Mouse (Mus musculus) regulatory T cell (primary cell): ENCODE results near the gene Arhgap6.

Experiments used
- in situ Hi-C: fragments of 300-600 bp; cut with MboI, MseI; formaldehyde crosslinking; loops from one replicate; pipeline ENCODE4 v1.15.1; 2025; ENCODE audit warnings: high pct_unique_total_duplicates

Arhgap6 gene

DNA sequence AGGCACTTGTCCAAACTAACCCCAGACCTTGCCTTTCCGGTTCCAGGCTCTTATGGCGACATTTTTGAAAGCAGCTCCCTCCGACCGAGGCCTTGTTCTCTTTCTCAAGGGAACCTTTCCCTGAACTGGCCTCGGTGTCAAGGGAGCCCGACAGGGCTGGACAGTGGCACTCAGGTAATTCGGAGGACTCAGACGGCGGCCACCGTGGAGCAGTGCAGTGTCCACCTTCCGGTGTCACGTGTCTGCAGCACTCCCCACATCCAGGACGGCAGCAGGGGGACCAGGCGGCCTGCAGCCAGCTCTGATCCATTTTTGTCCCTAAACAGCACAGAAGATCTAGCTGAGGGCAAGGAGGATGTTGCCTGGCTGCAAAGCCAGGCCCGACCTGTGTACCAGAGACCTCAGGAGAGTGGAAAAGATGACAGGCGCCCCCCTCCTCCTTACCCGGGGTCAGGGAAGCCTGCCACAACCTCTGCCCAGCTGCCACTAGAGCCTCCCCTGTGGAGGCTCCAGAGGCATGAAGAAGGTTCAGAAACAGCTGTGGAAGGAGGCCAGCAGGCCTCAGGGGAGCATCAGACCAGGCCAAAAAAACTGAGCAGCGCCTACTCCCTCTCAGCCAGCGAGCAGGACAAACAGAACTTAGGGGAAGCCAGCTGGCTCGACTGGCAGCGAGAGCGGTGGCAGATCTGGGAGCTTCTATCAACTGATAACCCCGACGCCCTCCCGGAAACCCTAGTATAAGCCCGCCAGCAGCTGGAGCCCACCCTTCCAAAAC, 507.6 kb downstream of the Arhgap6 start:
- in situ Hi-C loops, result loop anchor here (25.0 kb wide), 1 partner anchor 640 kb away; the partner anchor contains the start of gene Msl3

- in situ Hi-C loops, result loop anchor here (25.0 kb wide), 1 partner anchor 642 kb away; the partner anchor contains the start of gene Msl3
Observed at GRCm38 (mm10) chrX:169303945-169304344, 509.0 kb downstream of the Arhgap6 start.

- in situ Hi-C loops, result loop anchor here (25.0 kb wide), 1 partner anchor 646 kb away; the partner anchor contains the start of gene Msl3
Observed at GRCm38 (mm10) chrX:169308559-169308958, 513.7 kb downstream of the Arhgap6 start.

DNA sequence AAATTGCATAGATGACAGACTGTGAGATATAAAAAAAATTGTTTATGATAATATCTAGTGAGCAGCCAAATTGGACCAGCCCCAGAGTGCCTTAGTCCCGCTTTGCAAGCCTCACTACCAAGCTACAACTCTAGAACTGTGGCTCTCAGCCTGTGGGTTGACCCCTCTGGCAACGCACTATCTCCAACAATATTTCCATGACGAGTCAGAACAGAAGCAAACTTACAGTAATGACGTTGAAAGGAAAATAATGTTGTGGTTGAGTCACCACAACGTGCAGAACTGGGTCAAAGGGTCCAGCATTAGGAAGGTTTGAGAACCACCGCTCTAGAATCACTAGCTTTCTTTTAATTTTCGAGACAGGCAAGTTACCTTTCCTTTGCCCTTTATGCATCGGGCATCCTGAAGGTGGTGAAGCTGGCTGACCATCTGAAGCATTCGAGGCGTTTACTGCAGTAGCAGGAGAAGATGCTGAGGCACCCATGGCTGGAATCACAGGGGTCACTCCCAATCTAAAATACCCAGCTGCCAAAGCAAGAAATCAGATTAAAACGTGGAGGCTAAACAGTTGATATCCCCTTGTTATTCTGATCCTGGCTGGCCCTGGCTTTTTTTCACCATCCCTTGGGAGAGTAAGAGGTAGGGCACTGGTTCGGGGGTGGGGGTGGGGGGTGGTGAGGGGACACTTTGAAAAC, 524.3 kb downstream of the Arhgap6 start:
- in situ Hi-C loops, result loop anchor here (25.0 kb wide), 1 partner anchor 657 kb away; the partner anchor contains the start of gene Msl3

GRCm38 (mm10) chrX:169319945-169320667, 525.2 kb downstream of the Arhgap6 start, which contains the start of gene Hccs:
Gene Hccs (minus strand): TSS chrX:169320372.
- in situ Hi-C loops, result loop anchor here (25.0 kb wide), 1 partner anchor 658 kb away; the partner anchor contains the start of gene Msl3

- in situ Hi-C loops, result loop anchor here (25.0 kb wide), 1 partner anchor 658 kb away; the partner anchor contains the start of gene Msl3
Observed at GRCm38 (mm10) chrX:169320668-169321005, 525.7 kb downstream of the Arhgap6 start.

GRCm38 (mm10) chrX:169325929-169326595, 531.2 kb downstream of the Arhgap6 start:
- in situ Hi-C loops, result no loop called here

DNA sequence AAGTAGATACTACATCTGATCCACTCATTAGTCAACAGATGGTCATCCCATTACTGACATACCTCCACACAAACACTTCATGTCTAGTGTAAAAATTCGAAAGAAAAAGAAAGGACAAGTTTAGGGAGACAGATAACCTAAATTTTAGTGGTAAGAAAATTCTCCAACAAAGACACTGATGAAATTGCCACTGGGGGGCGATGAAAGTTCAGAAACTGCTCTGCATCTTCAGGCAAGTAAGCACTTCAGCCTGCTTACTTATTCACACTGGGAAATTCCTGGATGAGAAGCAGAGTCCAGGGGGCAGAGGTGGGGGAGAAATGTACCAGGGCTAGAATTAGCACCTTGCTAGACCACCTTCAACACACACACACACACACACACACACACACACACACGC, 537.4 kb downstream of the Arhgap6 start:
- in situ Hi-C loops, result no loop called here

DNA sequence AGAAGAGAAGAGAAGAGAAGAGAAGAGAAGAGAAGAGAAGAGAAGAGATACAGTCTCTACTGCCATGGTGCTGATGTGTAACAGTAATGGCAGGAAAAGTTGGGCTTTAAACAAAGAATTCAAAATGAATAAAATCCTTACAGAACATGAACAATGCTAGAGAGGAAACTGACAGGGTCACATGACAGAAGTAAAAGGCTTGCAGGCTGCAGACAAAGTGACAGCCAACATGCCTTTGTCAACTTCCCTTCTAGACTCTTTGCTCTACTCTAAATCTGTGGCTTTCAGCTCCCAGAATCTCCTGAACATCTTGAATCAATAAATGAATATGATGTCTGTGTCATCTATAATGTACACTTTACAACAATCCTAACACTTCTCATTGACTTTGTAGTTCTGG, 542.7 kb downstream of the Arhgap6 start:
- in situ Hi-C loops, result no loop called here

DNA sequence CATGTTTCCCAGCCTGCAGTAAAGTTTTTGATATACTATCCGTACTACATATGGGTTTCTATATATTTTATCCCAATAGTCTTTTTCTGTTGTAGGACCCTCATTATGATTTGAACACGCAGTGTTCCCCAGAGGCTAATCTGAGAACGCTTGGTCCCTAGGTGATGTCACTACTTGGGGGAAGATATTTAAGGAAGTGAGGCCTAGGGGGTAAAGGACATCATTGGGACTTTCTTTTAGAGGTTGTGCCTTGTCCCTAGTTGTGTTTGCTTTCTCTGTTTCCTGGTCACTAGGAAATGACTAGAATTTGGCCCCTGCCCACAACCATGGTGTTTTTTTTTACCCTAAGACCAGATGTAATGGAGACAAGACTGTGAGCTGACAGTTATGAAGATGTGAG, 543.3 kb downstream of the Arhgap6 start:
- in situ Hi-C loops, result no loop called here
